Mouse (Mus musculus): Measurements from ENCODE around the gene Sun1.

- TF ChIP-seq TCF12 (IDR thresholded peaks at IDR 0.05; ENCODE audit: low read depth, low read length) = no peak
- no peak for TF ChIP-seq CTCF (IDR thresholded peaks at IDR 0.05 in 2 of 3, conservative IDR thresholded peaks at IDR 0.05 in 1 of 3; ENCODE audit: control insufficient read depth in 1 of 3, insufficient read depth in 1 of 3, low read depth in 2 of 3, low read length in 3 of 3, poor library complexity in 1 of 3, severe bottlenecking in 1 of 3)
- no peak for TF ChIP-seq ZNF384 (IDR thresholded peaks at IDR 0.05; ENCODE audit: low read depth, low read length)
Observed at GRCm38 (mm10) chr5:139285383-139286067, 85.1 kb downstream of the Sun1 start.

All from MEL (cell line).